Mouse (Mus musculus) adrenal gland, postnatal 36 days (tissue): Measurements from ENCODE around the gene Gm21954. TPM values are rescaled to one million over a fixed set of nuclear protein-coding genes. Genes with fewer than 3 reads are reported as not detected.
A peak's percentile ranks its signal among the peaks of the same experiment; 100 is the strongest.

Experiments
- DNase-seq, 2 experiments: peaks; one replicate each; pipeline ENCODE4 v3.0.0; 2021; ENCODE audit warnings: mixed read lengths in 1 of 2
- total RNA-seq, 2 experiments: library from RNA; stranded (reverse); gene quantifications; 2 replicates each; pipeline ENCODE4 v1.2.3; 2021

Gene Gm21954
- total RNA-seq, 2 experiments from 2014 or later: not detected

DNA sequence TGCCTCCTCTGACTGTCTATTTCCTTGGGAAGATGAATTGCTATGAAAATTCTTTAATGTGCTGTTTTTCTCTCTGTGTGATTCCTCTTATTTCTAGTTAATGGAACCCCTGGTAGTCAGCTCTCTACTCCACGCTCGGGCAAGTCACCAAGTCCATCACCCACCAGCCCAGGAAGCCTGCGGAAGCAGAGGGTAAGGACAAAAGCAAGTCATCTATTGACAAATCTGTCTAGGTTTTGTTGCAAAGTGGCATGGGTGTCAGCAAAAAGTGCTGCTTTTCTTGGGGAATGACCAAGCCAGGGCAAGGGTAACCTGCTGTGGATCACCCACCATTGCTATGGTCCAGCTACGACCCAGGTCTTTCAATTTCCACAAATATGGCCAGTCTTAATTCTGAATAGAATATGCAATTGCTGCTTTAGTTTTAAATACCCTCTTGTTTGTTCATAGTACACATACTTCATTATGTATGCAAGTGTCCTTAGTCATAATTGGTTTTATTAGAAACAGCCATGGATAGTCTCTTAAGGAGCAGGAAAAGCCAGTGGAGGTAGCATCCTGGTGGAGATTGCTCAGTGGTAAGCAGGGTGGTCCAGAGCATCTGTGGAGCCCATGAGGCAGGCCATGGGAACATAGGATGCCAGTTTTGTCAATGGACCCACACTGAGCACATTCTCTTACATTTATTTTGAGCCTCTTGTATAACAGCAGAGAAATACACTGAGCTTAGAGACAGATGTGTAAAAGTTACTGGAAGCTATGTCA is 8.9 kb downstream of the Gm21954 start:
- DNase-seq: no peak

DNA sequence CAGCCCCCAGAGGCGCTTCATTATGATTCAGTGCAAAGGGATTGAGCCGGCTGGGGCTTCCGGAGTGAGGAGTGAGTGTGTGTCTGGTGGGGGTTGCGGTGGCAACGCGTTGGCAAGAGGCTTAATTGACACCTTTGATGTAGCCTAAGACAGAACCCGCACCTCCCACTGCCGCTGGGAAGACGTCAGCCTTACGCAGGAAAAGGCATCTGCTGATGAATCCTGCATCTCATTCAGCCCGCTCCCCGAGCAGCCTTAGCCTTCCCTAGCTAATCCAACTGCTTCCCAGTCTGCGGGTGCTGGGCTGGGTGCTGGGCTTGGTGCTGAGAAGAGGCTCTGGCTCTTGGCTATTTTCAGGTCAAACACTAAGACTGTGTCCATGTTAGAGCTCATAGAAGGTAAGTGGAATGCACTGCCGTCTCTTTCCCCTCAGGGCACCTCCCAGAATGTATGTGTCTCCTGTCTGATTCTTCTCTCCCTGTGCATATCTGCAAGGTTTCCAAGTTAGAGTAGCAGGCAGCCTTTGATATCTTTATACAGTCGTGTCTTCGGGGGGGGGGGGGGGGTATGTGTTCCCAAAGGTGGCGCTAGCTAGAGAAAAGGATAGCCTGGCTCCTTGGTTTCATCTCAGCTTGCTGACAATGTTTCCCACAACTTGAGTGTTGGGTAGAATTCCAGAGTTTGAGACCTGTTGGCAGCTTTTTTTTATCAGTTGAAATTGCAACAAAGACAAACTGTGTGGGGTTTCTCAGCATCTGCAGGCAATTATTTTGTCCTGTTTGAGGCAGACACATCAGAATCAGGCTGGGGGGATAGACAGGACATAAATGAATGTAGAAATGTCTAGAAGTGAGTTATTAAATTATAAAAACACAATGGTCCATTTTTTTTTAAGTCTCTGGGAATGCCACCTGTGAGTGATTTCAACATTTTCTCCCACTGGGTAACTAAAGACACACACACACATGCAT is 10.0 kb downstream of the Gm21954 start:
- peak; percentile 5 to 24 for DNase-seq

DNA sequence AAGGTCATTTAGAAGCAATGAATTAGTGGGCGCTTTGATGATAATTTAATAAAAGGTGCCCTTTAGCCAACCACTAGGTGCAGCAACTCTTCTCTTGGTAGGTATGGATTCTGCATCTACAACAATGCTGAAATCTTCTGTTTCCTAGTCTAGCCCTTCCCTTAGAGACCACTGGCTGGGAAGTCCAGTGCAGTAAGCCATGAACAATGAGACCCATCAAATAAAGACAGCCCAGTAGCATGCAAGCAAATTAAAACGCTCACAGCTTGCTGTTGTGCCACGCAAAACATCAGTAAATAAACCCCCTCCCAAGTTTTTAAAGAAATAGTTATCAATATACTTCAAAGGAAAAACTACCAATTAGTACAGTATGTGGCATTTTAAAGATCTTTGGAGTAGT is 10.9 kb downstream of the Gm21954 start:
- no peak for DNase-seq

DNA sequence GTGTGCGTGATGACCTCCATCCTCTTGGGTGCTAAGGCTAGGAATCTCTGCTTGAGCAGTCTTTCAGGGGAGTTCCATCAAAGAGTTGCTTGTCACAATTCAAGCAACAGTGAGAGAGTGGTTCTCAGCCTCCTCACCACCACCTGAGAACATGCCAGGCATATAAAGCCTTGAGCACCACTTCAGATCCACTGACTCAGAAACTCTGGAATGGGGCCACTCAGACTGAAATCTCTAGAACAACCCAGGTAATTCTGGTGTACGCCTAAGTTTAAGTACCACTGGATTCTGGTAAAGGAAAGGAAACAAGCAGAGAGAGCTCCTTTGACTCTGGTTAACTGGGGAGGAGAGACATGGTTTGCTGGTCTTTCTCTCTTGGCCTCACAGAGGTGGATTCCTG is 19.5 kb downstream of the Gm21954 start:
- no peak for DNase-seq

DNA sequence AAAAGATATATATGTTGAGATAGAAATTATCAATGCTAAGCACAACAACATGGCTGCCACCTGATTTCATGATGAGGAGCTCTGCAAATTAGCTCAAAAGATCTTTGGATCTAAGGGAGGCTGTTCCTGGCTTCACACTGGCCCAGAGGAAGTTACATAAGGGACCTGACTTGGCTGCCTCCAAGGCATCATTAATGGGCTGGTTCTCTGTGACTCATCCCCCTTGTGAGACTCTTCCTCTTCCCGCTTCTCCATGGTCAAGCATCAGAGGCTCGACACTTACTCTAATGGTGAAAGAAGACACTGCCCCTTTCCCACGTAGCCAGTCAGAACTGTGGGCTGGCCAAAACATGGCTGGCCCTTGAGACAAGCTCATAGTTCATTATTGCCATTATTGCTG is 20.1 kb downstream of the Gm21954 start:
- no peak for DNase-seq

DNA sequence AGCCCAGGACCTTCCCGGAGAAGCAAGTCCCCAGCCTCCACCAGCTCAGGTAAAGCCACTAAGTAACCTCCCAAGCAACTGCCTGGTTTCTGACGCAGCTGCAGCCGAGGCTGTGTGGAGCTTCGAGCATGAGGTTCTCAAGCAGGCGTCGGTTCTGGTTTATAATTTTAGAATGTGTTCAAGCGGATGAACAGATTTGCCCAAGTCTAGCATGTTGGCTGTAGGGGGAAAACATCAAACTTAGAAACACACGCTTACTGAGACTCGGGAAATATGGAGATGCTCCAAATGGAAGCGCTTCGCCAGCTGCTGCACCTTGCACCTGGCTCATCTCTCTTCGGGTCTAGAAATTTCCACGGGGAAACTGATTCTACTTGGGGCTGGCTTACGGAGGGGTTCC is 21.0 kb downstream of the Gm21954 start:
- DNase-seq: no peak

DNA sequence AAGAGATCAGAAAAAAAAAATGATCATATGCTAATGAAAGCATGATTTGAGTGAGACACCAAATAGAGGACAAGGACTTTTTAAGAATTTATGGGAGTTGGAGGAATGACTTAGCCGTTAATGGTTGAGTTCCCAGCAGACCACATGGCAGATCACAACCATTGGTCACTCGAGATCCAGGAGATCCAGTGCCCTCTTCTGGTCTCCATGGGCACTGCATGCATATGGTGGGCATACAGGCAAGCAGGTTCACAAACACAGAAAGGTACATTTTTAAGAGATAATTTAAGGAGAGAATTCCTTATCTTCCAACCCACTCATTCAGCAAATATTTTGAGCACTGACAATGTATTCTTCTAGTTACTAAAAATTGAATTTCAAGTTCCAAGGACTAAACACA is 22.9 kb downstream of the Gm21954 start:
- DNase-seq: no peak

DNA sequence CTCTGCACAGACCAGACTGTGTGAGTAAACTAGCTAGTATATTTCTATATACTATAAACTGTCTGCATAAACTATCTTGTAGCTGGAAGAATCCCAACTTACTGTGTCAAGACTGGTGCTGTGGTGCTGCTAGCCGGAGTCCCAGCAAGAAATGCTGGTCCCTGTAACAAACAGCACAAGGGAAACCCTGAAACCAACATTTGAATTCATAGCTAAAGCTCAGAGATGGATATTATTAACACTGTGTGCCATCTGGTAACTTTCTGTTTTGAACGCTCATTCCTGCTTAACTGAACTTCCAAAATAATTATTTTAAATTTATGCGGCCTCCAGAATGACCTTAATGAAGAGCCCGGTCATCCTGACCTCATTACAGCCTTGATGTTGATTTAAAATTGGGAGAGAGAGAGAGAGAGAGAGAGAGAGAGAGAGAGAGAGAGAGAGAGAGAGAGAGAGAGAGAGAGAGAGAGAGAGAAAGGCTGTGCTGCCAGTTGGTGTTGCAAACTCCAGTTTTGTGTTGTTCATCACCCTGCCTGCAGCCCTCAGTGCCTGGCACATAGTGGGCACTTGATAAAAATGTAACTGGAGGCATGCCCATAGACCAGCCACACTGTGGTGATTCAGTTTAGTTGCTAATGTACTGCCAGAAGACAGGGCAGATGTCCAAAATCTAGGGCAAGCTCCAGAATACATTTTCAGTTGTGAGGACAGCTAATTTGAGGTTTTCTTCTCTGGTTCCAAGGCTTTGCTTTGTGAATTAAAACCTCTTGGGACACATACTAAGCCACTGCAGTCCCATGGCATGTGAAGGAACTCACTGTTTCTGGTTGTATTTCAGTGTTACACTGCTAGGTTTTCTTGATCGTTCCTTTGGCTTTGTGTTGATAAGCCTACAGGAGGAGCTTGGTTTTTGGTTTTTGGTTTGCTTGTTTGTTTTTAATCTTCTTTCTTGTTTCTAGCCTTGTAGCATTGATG is 24.2 kb downstream of the Gm21954 start:
- DNase-seq: peak; percentile 61 to 65

DNA sequence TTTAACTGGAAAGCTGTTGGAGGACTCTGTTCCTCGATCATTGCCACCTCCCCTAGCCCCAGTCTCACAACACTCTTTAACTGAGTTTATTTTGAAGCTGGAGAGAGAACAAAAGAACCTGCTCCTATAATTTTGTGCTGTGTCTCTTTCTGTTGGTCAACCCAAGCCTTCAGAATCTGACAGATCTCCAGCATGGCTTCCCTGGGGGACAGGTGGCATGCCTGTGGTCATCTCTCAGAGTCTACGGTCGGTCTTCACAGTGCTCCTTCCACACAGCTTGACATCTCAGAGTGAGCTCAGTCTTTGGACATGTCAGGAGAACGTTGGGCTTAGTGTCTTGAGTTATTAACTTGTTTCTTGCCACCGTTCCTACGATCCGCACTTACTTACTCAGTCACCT is 25.3 kb downstream of the Gm21954 start:
- no peak for DNase-seq

DNA sequence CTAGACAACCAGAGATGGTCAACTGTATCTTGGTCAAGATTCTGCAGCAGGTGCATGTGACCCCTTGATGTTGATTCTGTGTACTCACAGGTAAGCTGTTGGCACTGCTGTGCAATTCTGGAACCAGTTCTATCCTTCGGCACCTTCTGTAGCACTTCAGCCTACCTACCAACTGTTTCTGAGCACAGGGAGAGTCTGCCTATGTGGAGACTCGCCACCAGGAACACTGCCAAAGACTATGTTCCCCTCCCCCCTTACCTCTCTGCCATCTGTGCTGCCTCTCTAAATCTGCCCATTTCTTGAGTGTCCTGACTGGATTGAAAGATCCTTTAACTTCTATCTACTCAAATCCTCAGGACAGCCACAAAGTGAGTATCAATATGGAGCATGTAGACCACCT is 28.3 kb downstream of the Gm21954 start:
- no peak for DNase-seq

DNA sequence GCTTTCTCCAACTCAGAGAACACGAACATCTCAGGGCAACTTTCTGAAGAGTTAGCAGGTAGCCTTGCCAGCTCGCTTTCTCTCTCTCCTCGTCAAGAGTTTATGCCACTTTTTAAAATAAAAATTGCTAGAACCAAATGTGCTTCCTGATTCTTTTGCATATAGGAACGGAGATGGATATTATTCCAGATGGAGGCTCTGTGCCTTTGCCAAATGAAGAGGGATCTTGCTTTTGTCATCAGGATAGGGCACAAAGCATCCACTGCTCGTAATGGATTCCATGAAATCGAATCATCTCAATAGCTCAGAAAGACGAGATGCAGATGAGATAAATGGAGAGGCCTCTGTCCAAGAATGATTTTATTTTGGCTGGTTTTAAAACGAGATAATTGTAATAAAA is 28.7 kb downstream of the Gm21954 start:
- DNase-seq: no peak

DNA sequence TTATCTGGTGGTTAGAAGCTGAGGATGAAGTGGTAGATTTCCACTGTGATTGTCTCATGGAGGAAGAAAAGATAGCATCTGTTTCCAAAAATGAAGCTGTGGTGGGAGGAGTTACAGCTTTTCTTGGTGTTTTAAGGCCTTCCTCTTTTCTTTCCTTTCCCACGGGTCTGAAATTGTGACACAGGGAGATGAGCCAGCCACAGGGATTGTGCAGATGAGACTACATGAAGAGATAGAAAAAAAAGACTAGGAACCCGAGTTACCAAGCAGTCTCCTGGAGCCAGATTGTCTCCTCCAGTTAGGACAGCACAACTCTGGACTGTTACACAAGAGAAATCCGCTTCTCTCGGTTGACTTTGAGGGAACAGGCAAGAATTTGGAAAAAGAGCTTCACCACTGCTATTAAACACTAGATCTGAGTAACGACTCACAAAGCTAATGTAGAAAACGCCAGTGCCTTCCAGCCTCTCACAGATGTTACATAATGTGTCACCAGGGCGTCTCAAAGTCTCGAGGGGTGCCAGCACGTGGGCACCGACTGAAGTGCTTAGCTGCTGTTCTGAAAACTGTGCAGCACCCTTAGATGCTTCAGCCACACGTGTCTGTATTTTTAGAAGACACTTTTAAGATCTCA is 29.9 kb downstream of the Gm21954 start:
- DNase-seq: no peak

DNA sequence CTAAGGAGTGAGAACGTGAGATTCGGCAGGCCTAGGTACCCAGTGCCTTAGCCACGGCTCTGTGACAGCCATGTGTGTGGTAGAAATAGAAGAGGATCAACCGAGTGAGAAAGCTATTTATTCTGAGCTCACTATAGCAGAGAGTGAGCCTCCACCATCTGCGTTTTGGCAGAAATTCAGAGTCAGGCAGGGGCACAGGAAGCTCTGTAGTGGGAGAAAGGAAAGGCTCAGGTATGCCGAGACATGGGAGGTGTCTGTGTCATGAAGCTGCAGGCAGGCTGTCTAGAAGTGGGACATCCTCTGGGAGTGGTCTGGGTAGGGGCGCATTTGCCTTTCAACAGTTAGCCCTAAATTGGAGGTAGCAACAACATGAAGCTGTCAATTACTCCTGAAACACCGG is 31.7 kb downstream of the Gm21954 start:
- no peak for DNase-seq

DNA sequence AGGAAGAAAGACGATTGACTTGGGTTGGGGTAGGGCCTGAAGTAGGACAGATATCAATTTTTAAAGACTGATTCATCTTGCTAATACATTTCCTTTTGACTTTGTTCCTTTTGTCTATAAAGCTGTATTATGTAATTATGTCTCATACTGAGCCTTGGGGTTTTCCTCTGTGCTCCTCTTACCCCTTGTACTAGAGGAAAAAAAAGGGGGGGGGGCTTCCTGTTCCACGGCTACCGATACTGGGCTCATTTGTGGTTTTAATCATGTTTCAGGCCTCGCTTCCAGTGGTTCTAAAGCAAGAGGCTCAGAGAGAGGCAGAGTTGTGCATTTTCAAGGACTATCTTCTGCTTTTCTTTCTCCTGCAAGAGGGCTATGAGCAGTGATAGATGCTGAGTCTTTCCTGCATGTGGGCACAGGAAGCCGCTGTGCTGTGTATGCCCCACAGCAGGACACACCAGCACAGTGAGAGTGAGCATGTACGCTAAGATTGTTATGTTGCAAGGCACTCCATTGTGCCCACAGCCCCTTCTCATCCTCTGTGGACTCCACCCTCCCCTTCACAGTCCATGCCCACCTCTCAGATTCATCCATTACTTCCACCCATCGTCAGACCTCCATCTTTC is 33.1 kb downstream of the Gm21954 start:
- no peak for DNase-seq

DNA sequence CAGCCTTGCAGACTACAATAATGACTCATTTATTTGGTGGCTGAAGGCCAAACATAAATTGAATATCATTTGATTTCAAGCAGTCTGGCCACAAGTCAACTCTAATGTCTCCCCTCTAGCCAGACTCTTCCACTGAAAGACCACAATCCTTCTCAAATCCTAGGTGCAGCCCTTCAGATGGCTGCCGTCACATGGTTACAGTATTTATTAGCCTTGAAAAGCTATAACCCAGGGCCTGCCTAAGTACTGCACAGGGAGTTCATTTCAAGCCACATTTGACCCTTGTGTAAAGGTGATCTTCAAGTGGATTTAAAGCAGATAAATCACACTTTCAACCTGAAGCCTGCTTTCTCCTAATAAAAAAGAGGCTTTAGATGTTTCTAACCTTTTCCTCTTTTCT is 37.7 kb downstream of the Gm21954 start:
- DNase-seq: no peak

DNA sequence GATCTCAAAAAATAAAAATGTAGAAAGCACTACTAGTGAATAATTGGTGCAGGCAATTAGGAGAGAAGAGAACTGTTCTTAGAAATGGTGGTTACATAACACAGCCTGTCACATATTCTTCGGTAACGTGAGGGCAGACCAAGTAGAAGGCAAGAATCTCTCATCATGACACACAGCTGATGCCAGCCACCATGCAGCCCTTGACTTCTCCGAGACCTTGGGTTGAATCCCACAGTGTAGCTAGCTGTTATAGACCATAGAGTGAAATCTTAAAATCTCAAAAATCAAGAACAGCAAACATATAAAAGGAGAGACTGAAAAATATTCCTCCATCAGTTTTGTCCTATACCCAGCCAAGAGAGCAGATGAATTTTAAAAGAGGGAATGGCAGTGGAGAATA is 40.8 kb downstream of the Gm21954 start:
- peak in 1 of 2 experiments; percentile 16 for DNase-seq

DNA sequence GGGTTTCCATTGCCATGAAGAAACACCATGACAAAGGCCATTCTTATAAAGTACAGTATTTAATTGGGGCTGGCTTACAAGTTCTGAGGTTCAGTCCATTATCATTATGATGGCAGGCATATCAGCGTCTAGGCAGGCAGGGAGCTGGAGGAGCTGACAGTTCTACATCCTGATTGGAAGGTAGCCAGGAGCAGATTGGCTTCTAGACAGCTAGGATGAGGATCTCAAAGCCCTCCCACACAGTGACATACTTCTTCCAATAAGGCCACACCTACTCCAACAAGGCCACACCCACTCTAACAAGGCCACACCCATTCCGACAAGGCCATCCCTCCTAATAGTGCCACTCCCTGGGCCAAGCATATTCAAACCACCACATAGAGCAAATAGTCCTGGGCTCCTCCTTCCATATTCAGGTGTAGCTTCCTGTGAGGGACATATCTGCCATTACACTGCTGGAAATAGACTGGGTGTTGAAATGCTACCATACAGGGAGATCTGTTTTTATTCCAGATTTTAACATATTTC is 41.9 kb downstream of the Gm21954 start:
- no peak for DNase-seq

DNA sequence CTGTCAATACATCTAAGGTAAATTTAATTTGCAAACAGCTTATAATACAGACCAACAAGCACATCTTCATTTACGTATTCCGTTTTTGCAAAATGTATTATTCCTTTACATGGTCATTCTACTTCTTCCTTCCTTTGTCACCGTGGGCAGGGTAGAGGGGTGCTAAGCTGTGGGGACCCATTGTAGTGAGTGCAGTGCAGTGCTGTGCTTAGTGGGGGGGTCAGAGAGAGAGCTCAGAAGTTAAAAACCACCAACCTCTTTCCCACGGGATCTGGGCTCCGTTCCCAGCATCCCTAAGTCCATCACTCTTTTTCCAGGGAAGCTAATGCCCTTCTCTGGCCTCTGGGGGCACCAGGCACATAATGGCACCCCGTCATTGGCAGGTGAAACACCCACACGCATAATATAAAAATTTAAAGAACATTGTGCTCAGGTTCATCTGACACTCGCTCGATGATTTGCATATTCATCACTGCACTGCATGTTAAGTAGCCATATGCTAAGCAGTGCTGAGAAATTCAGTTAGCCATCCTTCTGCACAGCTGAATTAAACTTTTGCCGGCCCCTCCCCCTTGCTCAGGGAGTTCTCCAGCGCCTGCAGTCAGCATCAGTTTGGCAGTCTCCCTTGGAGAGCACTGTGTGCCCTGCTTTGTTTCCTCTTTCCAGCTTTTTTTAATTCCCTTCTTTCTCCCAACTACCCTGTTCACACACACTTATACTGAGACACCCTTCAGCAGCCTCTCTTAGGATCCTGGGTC is 48.2 kb downstream of the Gm21954 start:
- no peak for DNase-seq

DNA sequence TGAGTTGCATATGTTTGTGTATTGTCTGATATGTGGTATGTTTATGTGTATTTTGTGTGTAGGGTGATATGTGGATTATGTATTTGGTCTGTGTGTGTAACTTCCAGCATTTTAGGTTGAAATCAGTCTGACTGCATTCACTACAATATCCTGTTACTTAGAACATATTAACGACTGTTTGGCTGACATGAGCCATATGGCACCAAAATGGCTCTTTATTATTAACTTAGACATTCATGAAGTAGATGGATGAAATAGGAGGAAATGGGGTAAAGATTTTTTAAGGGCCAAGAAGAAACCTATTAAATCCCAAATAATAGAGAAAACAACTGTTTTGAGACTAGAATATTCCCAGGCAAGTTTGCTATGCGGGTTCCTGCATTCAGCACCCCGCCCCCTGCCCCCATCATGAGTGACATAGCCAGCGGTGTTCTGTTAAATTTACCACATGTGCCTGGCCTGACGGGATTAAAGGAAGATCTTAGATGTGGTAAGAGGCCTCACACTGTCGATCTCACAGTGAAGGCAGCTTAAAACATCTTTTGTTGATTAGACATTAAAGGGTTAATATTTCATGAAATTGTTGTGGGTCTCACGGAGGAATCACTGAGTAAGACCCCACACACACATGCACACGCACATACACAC is 51.5 kb downstream of the Gm21954 start:
- no peak for DNase-seq

DNA sequence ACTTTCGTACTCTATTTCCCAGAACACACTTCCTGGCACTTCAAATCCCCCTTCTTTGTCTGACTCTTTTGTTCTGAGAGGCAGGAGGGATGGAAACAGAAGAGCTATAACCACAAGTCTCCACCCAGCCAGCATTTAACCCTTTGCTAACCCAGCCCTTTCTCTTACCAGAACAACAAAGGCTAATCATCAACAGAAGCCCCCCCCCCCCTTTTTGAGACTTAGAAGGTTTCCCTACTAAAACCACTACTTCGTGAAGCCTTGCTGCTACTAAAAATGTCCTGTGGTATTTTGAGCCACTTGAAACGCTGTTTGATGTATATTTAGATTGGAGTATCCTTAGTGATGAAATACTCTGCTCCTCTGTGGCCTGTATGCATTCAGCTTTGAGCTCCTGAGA is 52.7 kb downstream of the Gm21954 start:
- DNase-seq: no peak
